20 mouse cellular contexts compared by ENCODE assay signal in genomic region chr13:111957118-111957517, GRCm38 (mm10).
A peak's percentile ranks its signal among the peaks of the same experiment; 100 is the strongest.
DNase-seq lines count a peak whose midpoint lies in the region; ATAC-seq and TF ChIP-seq lines count a peak whose summit lies in the region.
"Had no signal": no experiment of that assay in that cellular context is flagged by ENCODE, and none has a peak within 500 bp of the region (broad histone marks: within the 10 kb centered on the region; RNA-seq: fewer than 3 reads in every experiment).

No protein-coding gene starts in this region.

- H3K27ac ChIP-seq in kidney, adult 2 months (ENCODE audit: insufficient read depth, low read depth, low read length) = no peak overlapping the region
- H3K27ac ChIP-seq in liver, embryonic 12.5 days = peak overlapping the region; percentile 42; the same call in 1 of the 2 replicates
- H3K27ac ChIP-seq in stomach, embryonic 15.5 days = no peak overlapping the region
- H3K27ac ChIP-seq in hindbrain, postnatal 0 days = no peak overlapping the region
- H3K27ac ChIP-seq: kidney, embryonic 15.5 days; left cerebral cortex, adult 2 months; limb, embryonic 12.5 days; midbrain, embryonic 12.5 days had no signal

- DNase-seq in kidney, adult 2 months = peak; percentile 27
- DNase-seq in kidney, postnatal 36 days = no peak
- no peak for DNase-seq in spleen, postnatal 14 days (ENCODE audit: low spot score in 2 of 2)
- no peak for DNase-seq in hindbrain, postnatal 0 days (ENCODE audit: low spot score)
- DNase-seq: adrenal gland, adult 8-10 months; cerebellum, adult 9-10 months; gastrocnemius, postnatal 10 days; lung, postnatal 10 days; right cerebral cortex, adult 18-20 months had no signal

- H3K36me3 ChIP-seq in kidney, adult 2 months (ENCODE audit: control insufficient read depth, insufficient read depth, low read length) = no peaks in the 10 kb centered on the region
- H3K36me3 ChIP-seq in liver, embryonic 12.5 days = no peaks in the 10 kb centered on the region
- H3K36me3 ChIP-seq in stomach, embryonic 15.5 days = no peaks in the 10 kb centered on the region
- H3K36me3 ChIP-seq in hindbrain, postnatal 0 days (ENCODE audit: insufficient read depth, low read length) = no peaks in the 10 kb centered on the region
- H3K36me3 ChIP-seq: G1E; kidney, embryonic 15.5 days; limb, embryonic 12.5 days; midbrain, embryonic 12.5 days had no signal

- ATAC-seq in erythroid progenitor cell, adult 5-6 weeks (replicated peaks; ENCODE audit: low FRiP score, poor library complexity, severe bottlenecking) = peak; percentile 87
- ATAC-seq in liver, embryonic 12.5 days = peak; percentile 86
- ATAC-seq in stomach, embryonic 15.5 days (ENCODE audit: insufficient read depth, low FRiP score, low read depth) = peak; percentile 67; the same call in 1 of the 2 replicates
- ATAC-seq in hindbrain, postnatal 0 days = no peak
- ATAC-seq: forebrain, embryonic 14.5 days; hindbrain, embryonic 16.5 days had no signal

- H3K9ac ChIP-seq in liver, embryonic 12.5 days = peak overlapping the region; percentile 35; the same call in 1 of the 2 replicates
- H3K9ac ChIP-seq in stomach, embryonic 15.5 days = no peak overlapping the region
- no peak overlapping the region for H3K9ac ChIP-seq in hindbrain, postnatal 0 days (replicated peaks; ENCODE audit: low read length)
- H3K9ac ChIP-seq: kidney, embryonic 15.5 days; limb, embryonic 12.5 days; midbrain, embryonic 12.5 days had no signal

- no peaks in the 10 kb centered on the region for H3K9me3 ChIP-seq in liver, embryonic 12.5 days (replicated peaks)
- H3K9me3 ChIP-seq in stomach, embryonic 15.5 days = no peaks in the 10 kb centered on the region
- no peaks in the 10 kb centered on the region for H3K9me3 ChIP-seq in hindbrain, postnatal 0 days (ENCODE audit: low read length)
- H3K9me3 ChIP-seq: G1E; kidney, embryonic 15.5 days; limb, embryonic 12.5 days; midbrain, embryonic 12.5 days had no signal

- TF ChIP-seq POLR2A in kidney, adult 2 months (IDR thresholded peaks at IDR 0.05; ENCODE audit: low read depth, low read length) = no peak

- H3K27me3 ChIP-seq in kidney, adult 2 months (replicated peaks; ENCODE audit: control insufficient read depth, insufficient read depth, low read length) = no peaks in the 10 kb centered on the region
- H3K27me3 ChIP-seq in liver, embryonic 12.5 days (replicated peaks) = no peaks in the 10 kb centered on the region
- no peaks in the 10 kb centered on the region for H3K27me3 ChIP-seq in stomach, embryonic 15.5 days (replicated peaks)
- H3K27me3 ChIP-seq in hindbrain, postnatal 0 days (ENCODE audit: insufficient read depth, low read length) = no peaks in the 10 kb centered on the region
- H3K27me3 ChIP-seq: kidney, embryonic 15.5 days; limb, embryonic 12.5 days; midbrain, embryonic 12.5 days had no signal

- H3K4me1 ChIP-seq in kidney, adult 2 months (ENCODE audit: control insufficient read depth, insufficient read depth, low read length) = peaks cover 14% of the 10 kb centered on the region
- peaks cover 41% of the 10 kb centered on the region for H3K4me1 ChIP-seq in liver, embryonic 12.5 days
- H3K4me1 ChIP-seq in stomach, embryonic 15.5 days = 0 out of 2 replicates have a peak, but pooled peaks cover 7% of the 10 kb centered on the region
- no peaks in the 10 kb centered on the region for H3K4me1 ChIP-seq in hindbrain, postnatal 0 days (ENCODE audit: insufficient read depth, low read length)

- H3K4me2 ChIP-seq in liver, embryonic 12.5 days = peak overlapping the region; percentile 41
- no peak overlapping the region for H3K4me2 ChIP-seq in stomach, embryonic 15.5 days
- H3K4me2 ChIP-seq in hindbrain, postnatal 0 days (ENCODE audit: low read depth, low read length) = no peak overlapping the region
- H3K4me2 ChIP-seq: kidney, embryonic 15.5 days; limb, embryonic 12.5 days; midbrain, embryonic 12.5 days had no signal

- TF ChIP-seq CTCF in kidney, adult 2 months (conservative IDR thresholded peaks at IDR 0.05; ENCODE audit: insufficient read depth, insufficient read length, low read depth, low read length) = no peak
- TF ChIP-seq CTCF in hindbrain, postnatal 0 days (IDR thresholded peaks at IDR 0.05; ENCODE audit: low read depth) = no peak

- no peak overlapping the region for H3K4me3 ChIP-seq in kidney, adult 2 months (ENCODE audit: insufficient read depth, low read depth, low read length)
- no peak overlapping the region for H3K4me3 ChIP-seq in liver, embryonic 12.5 days
- H3K4me3 ChIP-seq in stomach, embryonic 15.5 days (replicated peaks) = no peak overlapping the region
- H3K4me3 ChIP-seq in hindbrain, postnatal 0 days (ENCODE audit: low read length) = no peak overlapping the region
- H3K4me3 ChIP-seq: kidney, embryonic 15.5 days; left cerebral cortex, adult 2 months; limb, embryonic 12.5 days; midbrain, embryonic 12.5 days; myocyte had no signal

- 66% methylated on average over 3 of the region's 3 CpGs for WGBS in kidney, adult 2 months
- 16% methylated on average over 3 of the region's 3 CpGs for WGBS in liver, embryonic 12.5 days (ENCODE audit: insufficient replicate concordance)
- WGBS in stomach, embryonic 15.5 days = 41% methylated on average over 3 of the region's 3 CpGs
- 82% methylated on average over 3 of the region's 3 CpGs for WGBS in hindbrain, postnatal 0 days
